Mouse (Mus musculus) forebrain, postnatal 0 days (tissue): ENCODE data around the gene Prkar2b. TPM values are rescaled to one million over a fixed set of nuclear protein-coding genes. Genes with fewer than 3 reads are reported as not detected.

Experiments used
- ATAC-seq: fragments of 200-750 bp; cut with Nextera tagmentation; 2 replicates; pipeline ENCODE4 v1.8.0; 2017; ENCODE audit warnings: mild to moderate bottlenecking, moderate library complexity
- DNase-seq: peaks from one replicate; pipeline ENCODE4 v3.0.0-alpha.2; 2015
- H3K27ac ChIP-seq: fragments of 300-500 bp; sonication (generic); 2 replicates; pipeline ENCODE4 v1.5.1; 2014; ENCODE audit warnings: low read depth, mild to moderate bottlenecking, antibody characterized with exemption, low read length, moderate library complexity, mixed read lengths
- H3K27me3 ChIP-seq: fragments of 300-500 bp; sonication (generic); 2 replicates; pipeline ENCODE4 v1.6.1; 2014; ENCODE audit warnings: mild to moderate bottlenecking, low read length, mixed read lengths; ENCODE audit not compliant: insufficient read depth
- H3K36me3 ChIP-seq: fragments of 300-500 bp; sonication (generic); 2 replicates; pipeline ENCODE4 v1.6.1; 2014; ENCODE audit warnings: mild to moderate bottlenecking, moderate library complexity; ENCODE audit not compliant: insufficient read depth
- H3K4me1 ChIP-seq: fragments of 300-500 bp; sonication (generic); 2 replicates; pipeline ENCODE4 v1.6.1; 2014; ENCODE audit warnings: antibody characterized with exemption; ENCODE audit not compliant: insufficient read depth
- H3K4me2 ChIP-seq: fragments of 300-500 bp; sonication (generic); 2 replicates; pipeline ENCODE4 v1.6.1; 2014; ENCODE audit warnings: low read depth, mild to moderate bottlenecking, moderate library complexity
- H3K4me3 ChIP-seq: fragments of 300-500 bp; sonication (generic); 2 replicates; pipeline ENCODE4 v1.5.1; 2014; ENCODE audit warnings: low read depth, low read length, mixed read lengths
- H3K9ac ChIP-seq: fragments of 300-500 bp; sonication (generic); 2 replicates; pipeline ENCODE4 v1.6.1; 2014; ENCODE audit warnings: mild to moderate bottlenecking
- H3K9me3 ChIP-seq: fragments of 300-500 bp; sonication (generic); 2 replicates; pipeline ENCODE4 v1.6.1; 2016; ENCODE audit warnings: low read length
- CTCF ChIP-seq: sonication (generic); IDR thresholded peaks from 2 replicates; pipeline ENCODE4 v1.5.1; 2016; ENCODE audit warnings: antibody characterized with exemption, control low read depth, low read depth
- WGBS: fragments of 180-500 bp; shearing (Covaris S2); extraction: QIAGEN DNeasy Blood & Tissue Kit; methylation state at CpG from one replicate; pipeline ENCODE4 v1.1.7; 2014; 5-methylcytosine and 5-hydroxymethylcytosine counted together
- polyA plus RNA-seq: library from polyadenylated mRNA; unstranded; fragments of >200 nt; fragmentation: Nextera tagmentation; extraction: Ambion mirVana; gene quantifications from 2 replicates; pipeline ENCODE4 v1.2.1, GENCODE M21; 2015
- total RNA-seq: library from RNA; depleted of rRNA; stranded (reverse); fragments of >200 nt; gene quantifications from 2 replicates; pipeline ENCODE4 v1.2.3, GENCODE M21; 2014

Gene Prkar2b
- total and polyA plus RNA-seq, 2 experiments from 2014 or later: 129 to 215 TPM

DNA sequence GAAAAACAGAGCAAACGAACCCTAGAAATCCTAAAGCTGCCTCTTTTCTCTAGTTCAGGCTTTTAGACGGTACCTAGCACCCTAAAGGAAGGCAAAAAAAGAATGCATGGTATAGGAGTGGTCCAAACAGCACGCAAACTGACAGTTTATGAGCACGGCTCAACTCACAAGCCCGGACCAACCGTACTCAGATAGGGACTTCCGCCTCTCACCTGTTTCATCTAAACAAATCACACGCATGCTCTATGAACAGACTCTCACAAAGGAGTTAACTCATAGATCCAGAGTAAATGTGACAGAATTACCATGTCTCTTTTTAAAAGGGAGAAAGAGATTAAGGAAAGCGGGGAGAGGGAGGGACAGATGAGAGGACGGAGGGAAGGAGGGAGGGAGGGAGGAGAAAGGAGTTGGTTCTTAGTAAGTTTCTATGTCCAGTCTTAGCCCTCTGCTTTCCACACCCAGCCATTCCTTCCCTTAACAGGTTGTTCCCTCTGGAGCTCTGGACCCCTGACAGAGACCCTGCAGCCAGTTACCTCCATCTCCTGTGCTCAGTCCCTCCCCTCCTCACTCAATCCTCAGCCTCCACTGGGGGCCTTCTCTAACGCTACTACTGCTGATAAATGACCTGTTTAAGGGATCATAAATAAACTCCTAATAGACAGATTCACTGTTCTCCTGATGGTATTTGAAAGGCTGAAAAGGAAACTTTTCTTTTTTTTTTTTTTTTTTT is 7.3 kb downstream of the Prkar2b start:
- no peak for DNase-seq
- no peak overlapping the region for H3K9ac ChIP-seq
- H3K27ac ChIP-seq: no peak overlapping the region
- no peak for ATAC-seq
- H3K27me3 ChIP-seq: no peaks in the 10 kb centered on the region
- TF ChIP-seq CTCF: no peak
- WGBS: 50% methylated on average over 11 of the region's 11 CpGs
- H3K36me3 ChIP-seq: no peaks in the 10 kb centered on the region
- H3K9me3 ChIP-seq: no peaks in the 10 kb centered on the region
- H3K4me3 ChIP-seq: no peak overlapping the region
- peaks cover 10% of the 10 kb centered on the region for H3K4me1 ChIP-seq
- H3K4me2 ChIP-seq: peak overlapping the region; percentile 13; the same call in 1 of the 2 replicates

DNA sequence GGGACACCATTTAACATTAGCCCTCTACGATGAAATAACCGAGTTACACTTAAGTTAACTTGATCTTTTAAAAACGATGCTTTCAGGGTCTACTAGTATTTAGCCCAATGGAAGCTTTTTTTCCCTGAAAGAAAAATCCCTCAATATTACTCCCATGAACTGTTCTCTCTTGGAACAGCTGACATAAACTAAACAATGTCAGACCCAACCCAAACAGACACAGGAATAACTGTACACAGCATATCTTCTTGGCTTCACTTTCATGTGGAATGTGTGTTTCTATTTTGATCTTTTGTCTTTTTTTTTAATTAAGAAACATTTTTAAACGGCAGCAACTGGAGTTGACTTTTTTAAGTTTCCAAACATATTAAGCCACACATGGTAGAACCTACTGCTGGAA is 8.2 kb downstream of the Prkar2b start:
- no peak for TF ChIP-seq CTCF
- DNase-seq (no peak), ATAC-seq (no peak)
- Histone ChIP-seq H3K9me3 (no peaks in the 10 kb centered on the region), H3K27ac (no peak overlapping the region), H3K4me3 (no peak overlapping the region), H3K27me3 (no peaks in the 10 kb centered on the region), H3K9ac (no peak overlapping the region), H3K36me3 (no peaks in the 10 kb centered on the region), H3K4me2 (no peak overlapping the region), H3K4me1 (peaks cover 10% of the 10 kb centered on the region)
- 81% methylated on average over 4 of the region's 4 CpGs for WGBS

DNA sequence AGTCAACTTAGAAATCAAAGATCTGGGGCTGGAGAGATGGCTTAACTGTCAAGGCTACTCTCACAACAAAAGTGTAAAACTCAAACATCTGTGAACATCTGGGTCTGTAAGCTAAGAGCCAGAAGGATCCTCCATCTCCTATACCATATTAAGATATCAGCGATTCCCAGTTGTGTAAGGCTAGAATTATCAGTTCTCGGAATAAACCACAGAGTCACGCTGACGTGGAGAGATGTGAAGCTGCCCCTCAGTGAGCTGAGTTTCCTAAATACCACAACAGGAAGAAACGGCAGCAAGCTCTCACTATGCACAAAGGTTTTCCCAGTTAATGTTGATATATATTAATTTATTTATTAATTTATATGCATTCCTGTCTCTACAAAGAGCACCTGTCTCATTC is 10.9 kb downstream of the Prkar2b start:
- Histone ChIP-seq H3K4me3 (no peak overlapping the region), H3K27ac (no peak overlapping the region), H3K4me2 (no peak overlapping the region), H3K36me3 (no peaks in the 10 kb centered on the region), H3K9me3 (no peaks in the 10 kb centered on the region), H3K4me1 (peaks cover 4% of the 10 kb centered on the region; the same call in 1 of the 2 replicates), H3K9ac (no peak overlapping the region), H3K27me3 (no peaks in the 10 kb centered on the region)
- WGBS: 79% methylated on average over 5 of the region's 5 CpGs
- ATAC-seq (no peak), DNase-seq (no peak)
- no peak for TF ChIP-seq CTCF

DNA sequence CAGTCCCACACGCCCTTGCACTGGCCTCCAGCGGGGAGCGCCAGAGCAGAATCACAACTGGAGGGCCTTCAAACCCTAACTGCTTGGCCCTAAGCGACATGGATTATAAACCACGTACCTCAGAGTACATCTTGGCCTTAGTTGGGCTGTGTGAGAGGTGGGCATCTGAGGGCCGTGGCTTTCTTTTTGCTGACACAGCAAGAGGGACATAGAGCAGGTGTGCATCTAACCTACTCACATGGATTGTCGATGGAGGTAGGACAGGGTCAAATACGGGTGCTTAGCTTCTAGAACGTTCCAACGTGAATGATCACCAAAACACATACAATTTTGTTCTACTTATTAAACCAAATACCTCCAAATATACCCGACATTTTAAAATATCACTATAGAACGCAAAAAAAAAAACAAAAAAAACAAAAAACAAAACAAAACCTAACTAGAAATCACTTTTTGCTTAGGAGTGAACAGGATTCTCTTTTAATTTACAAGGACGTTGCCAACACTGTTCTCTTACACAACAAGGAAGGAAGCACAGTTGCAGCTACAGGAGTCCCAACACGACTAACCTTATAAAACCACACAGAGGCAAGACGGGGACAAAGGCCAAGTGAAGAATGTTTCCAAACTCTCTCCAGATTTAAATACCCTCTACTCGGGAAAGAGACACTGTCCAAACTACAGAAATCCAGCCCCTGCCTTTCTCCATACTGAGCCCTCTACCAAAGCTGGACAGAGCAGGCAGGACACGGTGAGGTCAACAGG is 15.3 kb downstream of the Prkar2b start:
- Histone ChIP-seq H3K9me3 (no peaks in the 10 kb centered on the region), H3K4me1 (no peaks in the 10 kb centered on the region), H3K9ac (no peak overlapping the region), H3K4me2 (no peak overlapping the region), H3K4me3 (no peak overlapping the region), H3K27me3 (no peaks in the 10 kb centered on the region), H3K27ac (no peak overlapping the region), H3K36me3 (no peaks in the 10 kb centered on the region; the same call in 1 of the 2 replicates)
- ATAC-seq (no peak), DNase-seq (no peak)
- TF ChIP-seq CTCF: no peak
- 84% methylated on average over 17 of the region's 17 CpGs for WGBS

DNA sequence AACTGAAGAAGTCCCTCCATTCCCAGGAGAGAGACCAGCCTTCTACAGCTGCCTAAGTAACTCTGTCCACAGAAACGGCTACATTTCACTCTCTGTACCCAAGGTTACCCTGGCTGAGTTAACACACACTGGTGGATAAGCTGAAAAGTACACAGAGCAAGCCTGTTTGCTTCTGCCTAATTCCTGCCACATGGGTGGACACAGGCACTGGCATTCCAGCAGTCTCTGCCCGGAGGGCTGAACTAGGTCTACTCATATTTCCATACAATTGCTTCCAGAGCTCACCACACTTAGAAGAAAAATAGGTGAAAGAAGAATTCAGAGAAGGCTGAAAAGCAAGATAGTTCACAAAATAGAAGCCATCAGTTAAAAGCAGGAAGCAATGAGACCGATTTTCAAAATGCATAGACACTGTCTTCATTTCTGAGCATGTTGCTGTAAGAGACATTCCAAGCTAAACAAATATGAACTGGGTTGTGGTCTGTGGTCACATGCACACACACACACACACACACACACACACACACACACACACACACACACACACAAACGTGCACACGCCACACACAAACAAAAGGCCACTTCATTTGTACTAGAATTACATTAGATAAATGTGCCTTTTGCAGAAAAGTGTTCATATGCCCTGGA is 16.5 kb downstream of the Prkar2b start:
- 56% methylated on average over 5 of the region's 5 CpGs for WGBS
- H3K9me3 ChIP-seq: no peaks in the 10 kb centered on the region
- DNase-seq (no peak), ATAC-seq (no peak)
- H3K27ac ChIP-seq: no peak overlapping the region
- TF ChIP-seq CTCF: no peak
- no peak overlapping the region for H3K9ac ChIP-seq
- H3K4me2 ChIP-seq: no peak overlapping the region
- H3K4me1 ChIP-seq: no peaks in the 10 kb centered on the region
- no peak overlapping the region for H3K4me3 ChIP-seq
- H3K36me3 ChIP-seq: no peaks in the 10 kb centered on the region; the same call in 1 of the 2 replicates
- no peaks in the 10 kb centered on the region for H3K27me3 ChIP-seq

DNA sequence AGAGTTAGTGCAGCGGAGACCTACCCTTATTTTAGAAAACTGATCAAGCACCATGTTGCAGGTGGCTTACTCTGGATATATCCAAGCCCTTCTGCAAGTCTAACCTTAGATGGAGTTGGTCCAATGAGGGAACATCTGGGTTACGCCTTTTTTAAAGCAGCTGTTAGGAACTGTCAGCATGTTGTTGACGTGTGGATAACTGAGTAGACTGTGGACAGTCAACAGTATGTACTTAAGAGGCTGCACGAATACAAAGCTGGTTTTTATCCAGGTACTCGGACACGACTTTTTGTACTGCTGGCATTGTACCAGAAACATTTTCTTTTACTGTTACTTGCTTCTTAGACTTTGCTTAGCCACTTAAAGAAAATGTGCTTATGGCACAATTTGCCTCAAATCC is 27.6 kb downstream of the Prkar2b start:
- no peaks in the 10 kb centered on the region for H3K9me3 ChIP-seq
- no peaks in the 10 kb centered on the region for H3K27me3 ChIP-seq
- WGBS: 72% methylated on average over 6 of the region's 6 CpGs
- ATAC-seq (no peak), DNase-seq (no peak)
- H3K27ac ChIP-seq: no peak overlapping the region
- H3K36me3 ChIP-seq: 0 out of 2 replicates have a peak, but pooled peaks cover 3% of the 10 kb centered on the region
- H3K9ac ChIP-seq: no peak overlapping the region
- H3K4me1 ChIP-seq: no peaks in the 10 kb centered on the region
- no peak overlapping the region for H3K4me2 ChIP-seq
- TF ChIP-seq CTCF: no peak
- no peak overlapping the region for H3K4me3 ChIP-seq

DNA sequence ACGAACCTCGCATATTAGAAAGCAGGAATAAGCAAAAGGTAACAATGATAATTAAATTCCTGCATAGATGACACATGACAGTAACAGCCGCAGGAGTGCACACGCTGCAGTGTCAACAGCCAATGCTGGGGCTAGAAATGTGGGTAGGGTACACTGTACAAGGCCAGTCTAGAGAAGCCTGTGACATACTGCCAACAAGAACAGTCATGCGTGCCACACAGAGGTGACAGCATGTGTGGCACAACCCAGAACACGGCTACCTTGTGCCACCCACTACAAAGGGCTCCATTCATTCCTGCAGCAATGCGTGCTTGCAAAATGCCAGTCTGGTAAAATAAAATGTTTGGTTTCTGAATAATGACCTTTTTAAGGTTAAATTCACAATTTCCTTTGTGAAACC is 28.2 kb downstream of the Prkar2b start:
- DNase-seq (no peak), ATAC-seq (no peak)
- Histone ChIP-seq H3K36me3 (0 out of 2 replicates have a peak, but pooled peaks cover 3% of the 10 kb centered on the region), H3K4me2 (no peak overlapping the region), H3K4me3 (no peak overlapping the region), H3K4me1 (no peaks in the 10 kb centered on the region), H3K27ac (no peak overlapping the region), H3K9me3 (no peaks in the 10 kb centered on the region), H3K27me3 (no peaks in the 10 kb centered on the region), H3K9ac (no peak overlapping the region)
- WGBS: 77% methylated on average over 7 of the region's 7 CpGs
- TF ChIP-seq CTCF: no peak
